Mouse (Mus musculus) cerebellum, adult 11-12 months (tissue): ENCODE results near the gene Dgke.
"Not testable (repeated sequence)": the region's sequence is repeated elsewhere in the genome, so short reads cannot be mapped to it uniquely, and the experiment has no call there.

Source experiments
- DNase-seq: peaks from one replicate; pipeline ENCODE4 v3.0.0; 2022

The Dgke gene

GRCm38 (mm10) chr11:89073541-89073940 lies 6.9 kb upstream of the Dgke start, which contains the start of gene Gm525:
Gm525 (plus strand) TSS chr11:89073841.
- no peak for DNase-seq

- DNase-seq: no peak
Observed at GRCm38 (mm10) chr11:89071522-89071921, 4.9 kb upstream of the Dgke start.

GRCm38 (mm10) chr11:89069303-89069702 lies 2.7 kb upstream of the Dgke start:
- no peak for DNase-seq

GRCm38 (mm10) chr11:89068649-89069048 lies 2.0 kb upstream of the Dgke start:
- DNase-seq: no peak

- no peak for DNase-seq
Observed at GRCm38 (mm10) chr11:89067871-89068490, 1.3 kb upstream of the Dgke start.

GRCm38 (mm10) chr11:89067301-89067822 lies 712 bp upstream of the Dgke start:
- DNase-seq: no peak

- no peak for DNase-seq
Observed at GRCm38 (mm10) chr11:89066126-89066525, 524 bp downstream of the Dgke start.

GRCm38 (mm10) chr11:89065297-89065696 lies 1.4 kb downstream of the Dgke start:
- no peak for DNase-seq

- DNase-seq: no peak
Observed at GRCm38 (mm10) chr11:89064312-89064711, 2.3 kb downstream of the Dgke start.

GRCm38 (mm10) chr11:89061362-89061761 lies 5.3 kb downstream of the Dgke start:
- no peak for DNase-seq

- peak; percentile 97 for DNase-seq
Observed at GRCm38 (mm10) chr11:89060423-89061089, 6.1 kb downstream of the Dgke start.

- DNase-seq: no peak
Observed at GRCm38 (mm10) chr11:89059919-89060422, 6.7 kb downstream of the Dgke start.

GRCm38 (mm10) chr11:89058515-89059270 lies 8.0 kb downstream of the Dgke start:
- DNase-seq: no peak

- DNase-seq: no peak
Observed at GRCm38 (mm10) chr11:89055931-89056690, 10.5 kb downstream of the Dgke start.

GRCm38 (mm10) chr11:89051767-89052166 lies 14.9 kb downstream of the Dgke start:
- no peak for DNase-seq

- DNase-seq: no peak
Observed at GRCm38 (mm10) chr11:89046021-89046420, 20.6 kb downstream of the Dgke start.

- DNase-seq: not testable (repeated sequence)
Observed at GRCm38 (mm10) chr11:89045501-89045900, 21.1 kb downstream of the Dgke start.

- DNase-seq: no peak
Observed at GRCm38 (mm10) chr11:89043046-89043445, 23.6 kb downstream of the Dgke start.

- not testable (repeated sequence) for DNase-seq
Observed at GRCm38 (mm10) chr11:89041073-89041472, 25.6 kb downstream of the Dgke start.

GRCm38 (mm10) chr11:89039325-89039724 lies 27.3 kb downstream of the Dgke start:
- DNase-seq: no peak

GRCm38 (mm10) chr11:89038496-89038895 lies 28.2 kb downstream of the Dgke start:
- no peak for DNase-seq

- DNase-seq: no peak
Observed at GRCm38 (mm10) chr11:89035552-89035951, 31.1 kb downstream of the Dgke start.

- DNase-seq: no peak
Observed at GRCm38 (mm10) chr11:89034592-89034991, 32.1 kb downstream of the Dgke start.
